Mouse (Mus musculus) CH12.LX (cell line): Measurements from ENCODE around the gene Tigit.

Experiments
- CTCF ChIP-seq, 2 experiments: IDR thresholded peaks in 1 of 2; conservative IDR thresholded peaks in 1 of 2; 2 replicates each; pipeline ENCODE4 v1.5.1; 2011 to 2012; ENCODE audit warnings: low read depth in 2 of 2, low read length in 2 of 2, improper control_type of control experiment in 1 of 2, inconsistent platforms in 1 of 2, mild to moderate bottlenecking in 1 of 2, moderate library complexity in 1 of 2
- EP300 ChIP-seq: IDR thresholded peaks from 2 replicates; pipeline ENCODE4 v1.6.1; 2011; ENCODE audit warnings: low read length, improper control_type of control experiment
- MAZ ChIP-seq: IDR thresholded peaks from 2 replicates; pipeline ENCODE4 v1.6.1; 2012; ENCODE audit warnings: low read depth, mild to moderate bottlenecking, inconsistent platforms, low read length, improper control_type of control experiment, moderate library complexity
- MXI1 ChIP-seq: IDR thresholded peaks from 2 replicates; pipeline ENCODE4 v1.6.1; 2011; ENCODE audit warnings: mild to moderate bottlenecking, low read depth, low read length, improper control_type of control experiment
- NELFE ChIP-seq: IDR thresholded peaks from 2 replicates; pipeline ENCODE4 v1.6.1; 2011; ENCODE audit warnings: low read depth, low read length, improper control_type of control experiment
- NRF1 ChIP-seq: IDR thresholded peaks from 2 replicates; pipeline ENCODE4 v1.6.1; 2014; ENCODE audit warnings: low read depth, mild to moderate bottlenecking, inconsistent platforms, low read length, improper control_type of control experiment, moderate library complexity
- POLR2A ChIP-seq: IDR thresholded peaks from 2 replicates; pipeline ENCODE4 v1.6.1; 2011; ENCODE audit warnings: low read depth, mild to moderate bottlenecking, improper control_type of control experiment, low read length
- POLR2AphosphoS2 ChIP-seq: IDR thresholded peaks from 2 replicates; pipeline ENCODE4 v1.6.1; 2011; ENCODE audit warnings: low read depth, low read length, improper control_type of control experiment
- SIN3A ChIP-seq: IDR thresholded peaks from 2 replicates; pipeline ENCODE4 v1.6.1; 2012; ENCODE audit warnings: low read length, improper control_type of control experiment, inconsistent platforms
- USF1 ChIP-seq: IDR thresholded peaks from 2 replicates; pipeline ENCODE4 v1.6.1; 2014; ENCODE audit warnings: low read depth, mild to moderate bottlenecking, inconsistent platforms, low read length, improper control_type of control experiment
- ZC3H11A ChIP-seq: IDR thresholded peaks from 2 replicates; pipeline ENCODE4 v1.6.1; 2012; ENCODE audit warnings: low read depth, mild to moderate bottlenecking, inconsistent platforms, low read length, improper control_type of control experiment
- ZKSCAN1 ChIP-seq: IDR thresholded peaks from 2 replicates; pipeline ENCODE4 v1.6.1; 2012; ENCODE audit warnings: low read depth, inconsistent platforms, low read length, improper control_type of control experiment, borderline replicate concordance
- ZNF384 ChIP-seq: IDR thresholded peaks from 2 replicates; pipeline ENCODE4 v1.6.1; 2012; ENCODE audit warnings: low read depth, low read length, improper control_type of control experiment, inconsistent platforms

DNA sequence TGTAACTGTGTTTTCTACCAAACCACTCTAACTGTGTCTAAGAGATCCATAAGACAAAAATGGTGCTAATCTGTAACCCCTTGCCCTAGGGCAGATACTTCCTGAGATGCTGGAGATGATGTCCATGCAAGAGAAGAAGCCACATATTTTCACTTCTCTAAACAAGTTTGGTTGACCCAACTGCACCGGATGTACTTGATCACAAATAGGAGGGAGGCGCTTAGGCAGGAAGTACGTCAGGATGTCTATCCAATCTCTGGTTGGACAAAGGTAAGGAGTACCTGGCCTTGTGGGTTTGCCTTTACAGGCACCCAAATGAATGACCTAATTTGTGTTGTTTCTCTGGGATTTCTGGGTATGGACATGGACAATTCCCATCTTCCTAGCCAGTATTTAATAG is 4.3 kb upstream of the Tigit start:
- TF ChIP-seq SIN3A, result no peak
- no peak for TF ChIP-seq POLR2AphosphoS2
- TF ChIP-seq ZNF384, result no peak
- no peak; the same call in 1 of the 2 replicates for TF ChIP-seq NELFE
- TF ChIP-seq ZKSCAN1, result no peak
- TF ChIP-seq ZC3H11A, result no peak
- peak; percentile 50; the same call in 1 of the 2 replicates for TF ChIP-seq EP300
- peak; percentile 53 for TF ChIP-seq POLR2A
- TF ChIP-seq NRF1, result no peak
- 0 out of 2 replicates have a peak, but pooled peaks have one; percentile 2 for TF ChIP-seq MAZ
- no peak for TF ChIP-seq USF1
- TF ChIP-seq CTCF (conservative IDR thresholded peaks at IDR 0.05 in 1 of 2, IDR thresholded peaks at IDR 0.05 in 1 of 2; ENCODE audit: low read depth in 2 of 2, low read length in 2 of 2), result no peak
- TF ChIP-seq MXI1, result no peak
